Mouse (Mus musculus): Measurements from ENCODE around the gene Foxo3. TPM values are rescaled to one million over a fixed set of nuclear protein-coding genes. Genes with fewer than 3 reads are reported as not detected.

Foxo3 gene
- total and polyA plus RNA-seq, 3 experiments = 9.2 to 18.2 (median 12.6) TPM

GRCm38 (mm10) chr10:42291360-42291759 is 14.8 kb upstream of the Foxo3 start (continued):
- no peak for TF ChIP-seq USF2 (conservative IDR thresholded peaks at IDR 0.05; ENCODE audit: low read depth, low read length)
- TF ChIP-seq CHD1 (IDR thresholded peaks at IDR 0.05; ENCODE audit: low read depth, low read length) = no peak
- no peak for TF ChIP-seq NELFE (IDR thresholded peaks at IDR 0.05; ENCODE audit: low read depth, low read length)
- TF ChIP-seq ZMIZ1 (IDR thresholded peaks at IDR 0.05; ENCODE audit: low read depth, low read length) = no peak
- peak; percentile 79 to 83 for TF ChIP-seq CTCF (conservative IDR thresholded peaks at IDR 0.05 in 1 of 2, IDR thresholded peaks at IDR 0.05 in 1 of 2; ENCODE audit: low read depth in 2 of 2, low read length in 2 of 2)
- no peak for TF ChIP-seq CHD2 (IDR thresholded peaks at IDR 0.05; ENCODE audit: low read length)
- TF ChIP-seq ELF1 (IDR thresholded peaks at IDR 0.05; ENCODE audit: low read depth, low read length) = no peak
- no peak for TF ChIP-seq MAFK (IDR thresholded peaks at IDR 0.05; ENCODE audit: insufficient replicate concordance, low read length)
- no peak for TF ChIP-seq TBP (conservative IDR thresholded peaks at IDR 0.05; ENCODE audit: low read depth, low read length)

GRCm38 (mm10) chr10:42287666-42288065 is 11.1 kb upstream of the Foxo3 start:
- no peak overlapping the region for H3K9ac ChIP-seq (ENCODE audit: insufficient read depth, low read depth)
- no peaks in the 10 kb centered on the region for H3K79me2 ChIP-seq (replicated peaks; ENCODE audit: control insufficient read depth, extremely low read depth, insufficient read depth, poor library complexity, severe bottlenecking)
- H3K36me3 ChIP-seq (replicated peaks in 1 of 2; ENCODE audit: control insufficient read depth in 1 of 2, insufficient read depth in 1 of 2, low read length in 1 of 2) = no peaks in the 10 kb centered on the region
- no peak overlapping the region for H3K27ac ChIP-seq (ENCODE audit: insufficient read depth, low read depth)
- no peak overlapping the region for H3K4me2 ChIP-seq (ENCODE audit: insufficient read depth, low read depth, poor library complexity, severe bottlenecking)
- no peaks in the 10 kb centered on the region; a peak in 1 of 4 replicates for H3K4me1 ChIP-seq (ENCODE audit: control insufficient read depth in 1 of 2, insufficient read depth in 2 of 2)
- H3K4me3 ChIP-seq (replicated peaks in 1 of 3; ENCODE audit: low read depth in 2 of 3, low read length in 2 of 3, poor library complexity in 1 of 3) = no peak overlapping the region
- dilution Hi-C loops (cut with MboI; ENCODE audit: extremely low pct_ligation_motif_present, extremely low pct_unique_long_range_greater_than_20kb, low sequenced_read_pairs) = no loop called here
- in situ Hi-C loops (cut with MboI; ENCODE audit: low pct_ligation_motif_present, low pct_unique_long_range_greater_than_20kb, low sequenced_read_pairs) = no loop called here
- H3K27me3 ChIP-seq (replicated peaks) = no peaks in the 10 kb centered on the region
- no peak for DNase-seq (ENCODE audit: extremely low read depth)
- peaks cover 6% of the 10 kb centered on the region for H3K9me3 ChIP-seq (replicated peaks; ENCODE audit: low read length)
- TF ChIP-seq ZMIZ1 (IDR thresholded peaks at IDR 0.05; ENCODE audit: low read depth, low read length) (no peak), E2F4 (IDR thresholded peaks at IDR 0.05; ENCODE audit: insufficient replicate concordance, low read depth, low read length) (no peak)

GRCm38 (mm10) chr10:42278307-42278850 is 1.8 kb upstream of the Foxo3 start:
- no peak for DNase-seq (ENCODE audit: extremely low read depth)
- TF ChIP-seq MXI1 (IDR thresholded peaks at IDR 0.05; ENCODE audit: low read depth, low read length) (peak; percentile 17; the same call in 1 of the 2 replicates), GABPA (IDR thresholded peaks at IDR 0.05; ENCODE audit: insufficient replicate concordance, low read depth, low read length) (no peak), USF1 (IDR thresholded peaks at IDR 0.05; ENCODE audit: low read depth, low read length) (no peak), MAX (IDR thresholded peaks at IDR 0.05; ENCODE audit: low read length) (no peak), JUN (IDR thresholded peaks at IDR 0.05; ENCODE audit: insufficient read depth, low read depth, low read length) (no peak)
- H3K9ac ChIP-seq (ENCODE audit: insufficient read depth, low read depth) = peak overlapping the region; percentile 58
- peak overlapping the region; percentile 67 for H3K4me2 ChIP-seq (ENCODE audit: insufficient read depth, low read depth, poor library complexity, severe bottlenecking)
- H3K27ac ChIP-seq (ENCODE audit: insufficient read depth, low read depth) = no peak overlapping the region
- peaks cover 12% of the 10 kb centered on the region for H3K79me2 ChIP-seq (replicated peaks; ENCODE audit: control insufficient read depth, extremely low read depth, insufficient read depth, poor library complexity, severe bottlenecking)
- no peaks in the 10 kb centered on the region for H3K27me3 ChIP-seq (replicated peaks)
- dilution Hi-C loops (cut with MboI; ENCODE audit: extremely low pct_ligation_motif_present, extremely low pct_unique_long_range_greater_than_20kb, low sequenced_read_pairs) = no loop called here
- H3K4me3 ChIP-seq (replicated peaks in 1 of 3; ENCODE audit: low read depth in 2 of 3, low read length in 2 of 3, poor library complexity in 1 of 3) = peak overlapping the region; percentile 62 to 88 (median 82)
- peaks cover 13% of the 10 kb centered on the region for H3K9me3 ChIP-seq (replicated peaks; ENCODE audit: low read length)
- H3K4me1 ChIP-seq (ENCODE audit: control insufficient read depth in 1 of 2, insufficient read depth in 2 of 2) = peaks cover 8 to 19% of the 10 kb centered on the region in 2 experiments
- H3K36me3 ChIP-seq (replicated peaks in 1 of 2; ENCODE audit: control insufficient read depth in 1 of 2, insufficient read depth in 1 of 2, low read length in 1 of 2) = peaks cover 10 to 16% of the 10 kb centered on the region in 2 experiments
- in situ Hi-C loops (cut with MboI; ENCODE audit: low pct_ligation_motif_present, low pct_unique_long_range_greater_than_20kb, low sequenced_read_pairs) = no loop called here
